Mouse (Mus musculus) erythroblast, embryonic 14.5 days (primary cell): Measurements from ENCODE around the gene Mylk3. TPM values are rescaled to one million over a fixed set of nuclear protein-coding genes. Genes with fewer than 3 reads are reported as not detected.

Experiments used
- H3K27me3 ChIP-seq: 2 replicates; pipeline ENCODE4 v1.6.1; 2012; ENCODE audit warnings: inconsistent platforms; ENCODE audit not compliant: control insufficient read depth
- H3K36me3 ChIP-seq: 2 replicates; pipeline ENCODE4 v1.6.1; 2012; ENCODE audit warnings: mild to moderate bottlenecking, inconsistent platforms; ENCODE audit not compliant: control insufficient read depth
- H3K4me1 ChIP-seq: 2 replicates; pipeline ENCODE4 v1.6.1; 2012; ENCODE audit warnings: inconsistent platforms; ENCODE audit not compliant: control insufficient read depth
- H3K4me3 ChIP-seq: replicated peaks from 2 replicates; pipeline ENCODE3; 2012; ENCODE audit warnings: moderate library complexity, mild to moderate bottlenecking, inconsistent platforms
- H3K9me3 ChIP-seq: 2 replicates; pipeline ENCODE4 v1.6.1; 2012; ENCODE audit warnings: low read length, inconsistent platforms, mixed read lengths; ENCODE audit not compliant: control insufficient read depth
- GATA1 ChIP-seq: IDR thresholded peaks from 2 replicates; pipeline ENCODE4 v1.6.1; 2012; ENCODE audit warnings: low read length, inconsistent platforms, mixed read lengths
- TAL1 ChIP-seq: IDR thresholded peaks from 3 replicates; pipeline ENCODE4 v1.6.1; 2012; ENCODE audit warnings: low read length, inconsistent platforms, mixed read lengths
- polyA plus RNA-seq: library from polyadenylated mRNA; stranded (reverse); fragments of >175 nt; gene quantifications from 2 replicates; pipeline ENCODE4 v1.2.3, GENCODE M21; 2012

Mylk3 gene
- polyA plus RNA-seq, 1 experiment, result 8.6 TPM

- H3K4me1 ChIP-seq, result peaks cover 34% of the 10 kb centered on the region
- H3K36me3 ChIP-seq, result peaks cover 79% of the 10 kb centered on the region
- no peaks in the 10 kb centered on the region for H3K9me3 ChIP-seq
- TF ChIP-seq GATA1 (no peak), TAL1 (no peak)
- H3K4me3 ChIP-seq, result no peak overlapping the region
- H3K27me3 ChIP-seq, result no peaks in the 10 kb centered on the region
These were observed 82.6 kb downstream of the Mylk3 start for GRCm38 (mm10) chr8:85303531-85303930.

- no peaks in the 10 kb centered on the region for H3K9me3 ChIP-seq
- H3K27me3 ChIP-seq, result no peaks in the 10 kb centered on the region
- TF ChIP-seq GATA1, result no peak
- TF ChIP-seq TAL1, result no peak
- H3K36me3 ChIP-seq, result peaks cover 73% of the 10 kb centered on the region
- H3K4me1 ChIP-seq, result peaks cover 40% of the 10 kb centered on the region
- H3K4me3 ChIP-seq, result no peak overlapping the region
These were observed 83.2 kb downstream of the Mylk3 start for GRCm38 (mm10) chr8:85302931-85303330.

GRCm38 (mm10) chr8:85301941-85302340 lies 84.2 kb downstream of the Mylk3 start:
- TF ChIP-seq TAL1 (no peak), GATA1 (no peak)
- Histone ChIP-seq H3K9me3 (no peaks in the 10 kb centered on the region), H3K36me3 (peaks cover 63% of the 10 kb centered on the region), H3K4me3 (peak overlapping the region; percentile 100), H3K27me3 (no peaks in the 10 kb centered on the region), H3K4me1 (peaks cover 48% of the 10 kb centered on the region)

GRCm38 (mm10) chr8:85299434-85300077 lies 86.6 kb downstream of the Mylk3 start, which contains the start of the genes Orc6 and Vps35:
Gene Orc6 (plus strand): TSS chr8:85299632.
Gene Vps35 (minus strand): TSS chr8:85299802.
- Histone ChIP-seq H3K36me3 (peaks cover 47% of the 10 kb centered on the region), H3K27me3 (no peaks in the 10 kb centered on the region), H3K4me1 (peaks cover 46% of the 10 kb centered on the region), H3K9me3 (no peaks in the 10 kb centered on the region), H3K4me3 (peak within 1 kb of the TSS; percentile 100)
- TF ChIP-seq GATA1, result no peak
- no peak for TF ChIP-seq TAL1

GRCm38 (mm10) chr8:85298600-85299433 lies 87.3 kb downstream of the Mylk3 start:
- H3K27me3 ChIP-seq, result no peaks in the 10 kb centered on the region
- peaks cover 48% of the 10 kb centered on the region for H3K36me3 ChIP-seq
- no peak for TF ChIP-seq GATA1
- no peak for TF ChIP-seq TAL1
- H3K4me3 ChIP-seq, result peak overlapping the region; percentile 100
- no peaks in the 10 kb centered on the region for H3K9me3 ChIP-seq
- peaks cover 45% of the 10 kb centered on the region for H3K4me1 ChIP-seq

GRCm38 (mm10) chr8:85286846-85287245 lies 99.3 kb downstream of the Mylk3 start:
- Histone ChIP-seq H3K36me3 (peaks cover 85% of the 10 kb centered on the region), H3K9me3 (no peaks in the 10 kb centered on the region), H3K4me3 (no peak overlapping the region), H3K4me1 (no peaks in the 10 kb centered on the region), H3K27me3 (no peaks in the 10 kb centered on the region)
- TF ChIP-seq GATA1 (no peak), TAL1 (no peak)

Other genes with a start within 250 kb of the Mylk3 start
- not detected in 2 replicates for gene Cks1brt, start 234.4 kb downstream of the Mylk3 start, polyA plus RNA-seq
- gene Olfr371, start 160.4 kb downstream of the Mylk3 start, polyA plus RNA-seq, result not detected in 2 replicates
- gene Orc6, start 86.7 kb downstream of the Mylk3 start, polyA plus RNA-seq, result 0.90 and 2.3 TPM in 2 replicates
- gene Vps35, start 86.5 kb downstream of the Mylk3 start, polyA plus RNA-seq, result 0.55 and 0.61 TPM in 2 replicates
- 2.1 and 2.7 TPM in 2 replicates for gene 4921524J17Rik, start 46.5 kb upstream of the Mylk3 start, polyA plus RNA-seq
- 0.09 TPM in 1 of 2 replicates, not detected in the other for gene Gpt2, start 106.2 kb upstream of the Mylk3 start, polyA plus RNA-seq
- gene Dnaja2, start 169.0 kb upstream of the Mylk3 start, polyA plus RNA-seq, result 3.1 and 4.2 TPM in 2 replicates